Mouse (Mus musculus): ENCODE measurements around the gene Zfp827. TPM values are rescaled to one million over a fixed set of nuclear protein-coding genes. Genes with fewer than 3 reads are reported as not detected.

Zfp827 gene
- polyA plus RNA-seq (2011; ENCODE audit: insufficient read depth, insufficient read length, low read depth, missing spikeins) = 3.5 and 4.0 TPM in 2 replicates

DNA sequence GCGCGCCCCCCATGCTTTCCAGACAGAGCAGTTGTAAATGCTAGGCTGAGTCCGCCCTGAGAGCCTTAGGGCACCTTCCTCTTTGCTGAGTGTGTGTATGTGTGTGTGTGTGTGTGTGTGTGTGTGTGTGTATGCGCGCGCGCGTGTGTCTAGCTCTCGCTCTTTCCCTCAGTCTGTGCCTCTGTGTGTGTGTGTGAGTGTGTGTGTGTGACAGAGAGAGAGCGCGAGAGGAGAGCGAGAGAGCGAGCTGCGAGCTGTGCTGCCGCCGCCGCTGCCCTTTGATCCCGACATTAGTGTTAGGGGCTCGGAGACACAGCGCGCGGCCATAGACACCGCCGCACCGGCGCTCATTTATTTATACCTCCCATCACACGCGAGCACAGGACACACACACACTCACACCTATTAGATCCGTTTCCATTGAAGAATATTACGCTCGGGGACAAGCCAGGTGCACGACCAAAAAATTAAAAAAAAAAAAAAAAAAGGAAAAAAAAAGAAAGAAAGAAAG lies at the start of gene Zfp827:
Zfp827 (plus strand) TSS at position 461 of the 511 bp plus-strand sequence.
- TF ChIP-seq EP300 (IDR thresholded peaks at IDR 0.05; ENCODE audit: insufficient read depth, low read depth, low read length) = 0 out of 2 replicates have a peak, but pooled peaks have one; percentile 65
- TF ChIP-seq CTCF (IDR thresholded peaks at IDR 0.05; ENCODE audit: low read depth, low read length) = no peak
- peak; percentile 40 for TF ChIP-seq POLR2A (IDR thresholded peaks at IDR 0.05; ENCODE audit: insufficient read depth, low read length)
- H3K9me3 ChIP-seq (replicated peaks; ENCODE audit: control insufficient read depth, insufficient read depth, low read length, poor library complexity, severe bottlenecking) = peaks cover 2% of the 10 kb centered on the region; the same call in 1 of the 2 replicates
- H3K4me3 ChIP-seq (ENCODE audit: low read depth, low read length) = peak within 1 kb of the TSS; percentile 88
- H3K36me3 ChIP-seq (ENCODE audit: control insufficient read depth, insufficient read depth, low read length, poor library complexity, severe bottlenecking) = no peaks in the 10 kb centered on the region
- no peaks in the 10 kb centered on the region for H3K4me1 ChIP-seq (ENCODE audit: control insufficient read depth, insufficient read depth, low read length)
- H3K27me3 ChIP-seq (ENCODE audit: control insufficient read depth, insufficient read depth, low read length, poor library complexity, severe bottlenecking) = no peaks in the 10 kb centered on the region
- H3K9ac ChIP-seq (ENCODE audit: low read depth, poor library complexity, severe bottlenecking) = peak within 1 kb of the TSS; percentile 99
- H3K27ac ChIP-seq (ENCODE audit: insufficient read depth, low read length) = peak within 1 kb of the TSS; percentile 12

DNA sequence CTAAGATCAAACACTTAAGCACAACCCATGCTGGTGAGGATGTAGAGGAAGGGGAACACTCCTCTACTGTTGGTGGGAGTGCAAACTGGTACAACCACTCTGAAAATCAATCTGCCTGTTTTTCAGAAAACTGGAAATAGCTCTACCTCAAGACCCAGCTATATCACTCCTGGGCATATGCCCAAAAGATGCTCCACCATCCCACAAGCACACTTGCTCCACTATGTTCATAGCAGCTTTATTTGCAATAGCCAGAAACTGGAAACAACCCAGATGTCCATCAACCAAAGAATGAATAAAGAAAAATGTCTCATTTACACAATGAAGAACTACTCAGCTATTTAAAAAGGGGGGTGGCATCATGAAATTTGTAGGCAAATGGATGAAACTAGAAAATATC lies 23.9 kb upstream of the Zfp827 start:
- H3K36me3 ChIP-seq (ENCODE audit: control insufficient read depth, insufficient read depth, low read length, poor library complexity, severe bottlenecking) = no peaks in the 10 kb centered on the region
- H3K4me3 ChIP-seq (ENCODE audit: low read depth, low read length) = no peak overlapping the region
- no peaks in the 10 kb centered on the region for H3K9me3 ChIP-seq (replicated peaks; ENCODE audit: control insufficient read depth, insufficient read depth, low read length, poor library complexity, severe bottlenecking)
- TF ChIP-seq POLR2A (IDR thresholded peaks at IDR 0.05; ENCODE audit: insufficient read depth, low read length) (no peak), EP300 (IDR thresholded peaks at IDR 0.05; ENCODE audit: insufficient read depth, low read depth, low read length) (no peak)
- H3K4me1 ChIP-seq (ENCODE audit: control insufficient read depth, insufficient read depth, low read length) = no peaks in the 10 kb centered on the region
- H3K27me3 ChIP-seq (ENCODE audit: control insufficient read depth, insufficient read depth, low read length, poor library complexity, severe bottlenecking) = peaks cover 1% of the 10 kb centered on the region; the same call in 1 of the 2 replicates
- no peak overlapping the region for H3K9ac ChIP-seq (ENCODE audit: low read depth, poor library complexity, severe bottlenecking)
- H3K27ac ChIP-seq (ENCODE audit: insufficient read depth, low read length) = no peak overlapping the region

DNA sequence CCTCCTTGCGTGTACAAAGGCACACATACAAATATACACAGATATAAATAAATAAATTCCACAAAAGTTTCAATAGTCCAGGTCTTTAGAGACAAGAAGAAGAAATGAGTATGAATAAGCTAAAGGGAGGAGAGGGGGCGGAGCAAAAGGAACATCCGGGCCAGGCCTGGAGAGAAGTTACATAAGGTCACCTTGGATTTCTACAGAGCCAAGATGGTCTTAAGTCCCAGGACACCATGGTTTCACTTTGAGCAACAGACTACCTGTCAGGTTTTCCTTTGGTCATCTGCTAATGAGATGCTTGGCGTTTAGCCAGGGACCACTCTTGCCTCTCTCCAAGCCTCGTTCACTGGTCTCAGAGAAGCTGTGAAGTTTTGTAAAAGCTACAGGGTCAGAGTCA lies 13.2 kb upstream of the Zfp827 start:
- H3K4me3 ChIP-seq (ENCODE audit: low read depth, low read length) = no peak overlapping the region
- H3K27me3 ChIP-seq (ENCODE audit: control insufficient read depth, insufficient read depth, low read length, poor library complexity, severe bottlenecking) = no peaks in the 10 kb centered on the region
- no peaks in the 10 kb centered on the region for H3K9me3 ChIP-seq (replicated peaks; ENCODE audit: control insufficient read depth, insufficient read depth, low read length, poor library complexity, severe bottlenecking)

DNA sequence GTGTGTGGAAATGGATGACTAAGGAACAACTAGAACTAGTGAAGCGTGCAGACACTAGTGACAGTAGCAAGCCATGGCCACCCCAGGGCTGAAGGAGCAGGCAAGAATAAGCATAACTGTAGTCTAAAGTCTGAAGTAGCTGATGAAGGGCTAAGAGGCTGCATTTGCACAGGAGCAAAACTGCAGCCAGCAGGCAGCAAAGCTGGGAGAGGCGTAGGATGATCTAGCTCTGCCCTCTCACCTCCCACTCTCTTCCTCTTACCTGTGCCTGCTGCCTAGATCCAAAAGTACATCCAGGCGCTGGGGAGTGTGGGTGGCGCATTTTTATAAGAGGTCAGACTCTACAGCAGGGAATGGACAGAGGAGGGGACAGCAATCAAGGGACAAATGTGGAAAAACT lies 12.2 kb upstream of the Zfp827 start:
- Histone ChIP-seq H3K4me1 (ENCODE audit: control insufficient read depth, insufficient read depth, low read length) (peaks cover 6% of the 10 kb centered on the region), H3K27ac (ENCODE audit: insufficient read depth, low read length) (no peak overlapping the region), H3K9me3 (replicated peaks; ENCODE audit: control insufficient read depth, insufficient read depth, low read length, poor library complexity, severe bottlenecking) (no peaks in the 10 kb centered on the region), H3K36me3 (ENCODE audit: control insufficient read depth, insufficient read depth, low read length, poor library complexity, severe bottlenecking) (no peaks in the 10 kb centered on the region), H3K9ac (ENCODE audit: low read depth, poor library complexity, severe bottlenecking) (no peak overlapping the region), H3K4me3 (ENCODE audit: low read depth, low read length) (no peak overlapping the region), H3K27me3 (ENCODE audit: control insufficient read depth, insufficient read depth, low read length, poor library complexity, severe bottlenecking) (no peaks in the 10 kb centered on the region)
- TF ChIP-seq CTCF (IDR thresholded peaks at IDR 0.05; ENCODE audit: low read depth, low read length) = no peak
- no peak for TF ChIP-seq POLR2A (IDR thresholded peaks at IDR 0.05; ENCODE audit: insufficient read depth, low read length)
- no peak for TF ChIP-seq EP300 (IDR thresholded peaks at IDR 0.05; ENCODE audit: insufficient read depth, low read depth, low read length)

More for the DNA sequence above, 13.2 kb upstream of the Zfp827 start:
- no peak for TF ChIP-seq POLR2A (IDR thresholded peaks at IDR 0.05; ENCODE audit: insufficient read depth, low read length)
- no peak for TF ChIP-seq CTCF (IDR thresholded peaks at IDR 0.05; ENCODE audit: low read depth, low read length)
- no peak for TF ChIP-seq EP300 (IDR thresholded peaks at IDR 0.05; ENCODE audit: insufficient read depth, low read depth, low read length)
- no peak overlapping the region for H3K27ac ChIP-seq (ENCODE audit: insufficient read depth, low read length)
- no peaks in the 10 kb centered on the region for H3K36me3 ChIP-seq (ENCODE audit: control insufficient read depth, insufficient read depth, low read length, poor library complexity, severe bottlenecking)
- H3K4me1 ChIP-seq (ENCODE audit: control insufficient read depth, insufficient read depth, low read length) = peaks cover 6% of the 10 kb centered on the region
- no peak overlapping the region for H3K9ac ChIP-seq (ENCODE audit: low read depth, poor library complexity, severe bottlenecking)

DNA sequence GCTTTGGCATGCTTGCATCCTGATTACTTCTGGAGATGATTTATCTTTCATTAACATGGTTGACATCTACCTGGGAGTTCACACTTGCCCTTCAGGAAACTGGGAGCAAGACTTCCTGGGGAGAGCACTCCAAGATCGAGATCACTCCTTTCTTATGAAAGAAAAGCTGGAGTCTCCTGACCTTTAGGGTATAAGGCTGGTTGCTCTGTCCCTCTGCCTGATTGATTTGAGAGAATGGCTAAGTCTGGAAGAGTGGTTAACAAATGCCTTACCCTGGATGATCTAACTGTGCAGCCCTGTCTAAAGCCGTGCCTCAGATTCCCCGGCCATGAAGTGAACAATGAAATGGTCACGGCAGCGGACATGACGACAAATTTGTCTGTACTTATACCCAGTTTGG lies 11.7 kb upstream of the Zfp827 start:
- TF ChIP-seq CTCF (IDR thresholded peaks at IDR 0.05; ENCODE audit: low read depth, low read length) = no peak
- no peak for TF ChIP-seq EP300 (IDR thresholded peaks at IDR 0.05; ENCODE audit: insufficient read depth, low read depth, low read length)
- no peak for TF ChIP-seq POLR2A (IDR thresholded peaks at IDR 0.05; ENCODE audit: insufficient read depth, low read length)
- no peaks in the 10 kb centered on the region for H3K36me3 ChIP-seq (ENCODE audit: control insufficient read depth, insufficient read depth, low read length, poor library complexity, severe bottlenecking)
- no peak overlapping the region for H3K9ac ChIP-seq (ENCODE audit: low read depth, poor library complexity, severe bottlenecking)
- H3K4me3 ChIP-seq (ENCODE audit: low read depth, low read length) = no peak overlapping the region
- H3K27ac ChIP-seq (ENCODE audit: insufficient read depth, low read length) = no peak overlapping the region
- H3K4me1 ChIP-seq (ENCODE audit: control insufficient read depth, insufficient read depth, low read length) = peaks cover 6% of the 10 kb centered on the region
- H3K9me3 ChIP-seq (replicated peaks; ENCODE audit: control insufficient read depth, insufficient read depth, low read length, poor library complexity, severe bottlenecking) = no peaks in the 10 kb centered on the region
- no peaks in the 10 kb centered on the region for H3K27me3 ChIP-seq (ENCODE audit: control insufficient read depth, insufficient read depth, low read length, poor library complexity, severe bottlenecking)

DNA sequence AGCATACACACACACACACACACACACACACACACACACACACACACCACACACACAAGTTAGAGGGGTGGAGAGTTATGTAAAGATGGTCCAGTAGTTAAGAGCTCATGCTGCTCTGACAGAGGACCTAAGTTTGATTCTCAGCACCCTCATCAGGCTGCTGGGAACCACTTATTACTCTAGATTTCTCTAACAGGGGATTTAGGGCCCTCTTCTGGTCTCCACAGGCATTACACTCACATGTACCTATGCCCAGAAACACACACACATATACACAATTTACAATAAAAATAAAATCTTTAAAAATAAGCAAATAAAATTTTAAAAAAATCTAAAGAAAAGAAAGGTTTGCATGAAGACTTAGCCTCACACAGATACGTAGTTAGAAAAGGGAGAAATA lies 4.3 kb upstream of the Zfp827 start:
- no peaks in the 10 kb centered on the region for H3K4me1 ChIP-seq (ENCODE audit: control insufficient read depth, insufficient read depth, low read length)
- H3K4me3 ChIP-seq (ENCODE audit: low read depth, low read length) = no peak overlapping the region
- no peaks in the 10 kb centered on the region for H3K36me3 ChIP-seq (ENCODE audit: control insufficient read depth, insufficient read depth, low read length, poor library complexity, severe bottlenecking)
- H3K27me3 ChIP-seq (ENCODE audit: control insufficient read depth, insufficient read depth, low read length, poor library complexity, severe bottlenecking) = no peaks in the 10 kb centered on the region
- H3K9me3 ChIP-seq (replicated peaks; ENCODE audit: control insufficient read depth, insufficient read depth, low read length, poor library complexity, severe bottlenecking) = peaks cover 2% of the 10 kb centered on the region; the same call in 1 of the 2 replicates
- H3K27ac ChIP-seq (ENCODE audit: insufficient read depth, low read length) = no peak overlapping the region
- TF ChIP-seq CTCF (IDR thresholded peaks at IDR 0.05; ENCODE audit: low read depth, low read length) (no peak), EP300 (IDR thresholded peaks at IDR 0.05; ENCODE audit: insufficient read depth, low read depth, low read length) (no peak), POLR2A (IDR thresholded peaks at IDR 0.05; ENCODE audit: insufficient read depth, low read length) (no peak)
- no peak overlapping the region for H3K9ac ChIP-seq (ENCODE audit: low read depth, poor library complexity, severe bottlenecking)
